Mouse (Mus musculus): ENCODE results near the gene Rabep2.
A peak's percentile ranks its signal among the peaks of the same experiment; 100 is the strongest.

Gene Rabep2

GRCm38 (mm10) chr7:126430167-126430566 is 1.6 kb downstream of the Rabep2 start:
- no peak for DNase-seq (ENCODE audit: low read depth, low spot score)

DNA sequence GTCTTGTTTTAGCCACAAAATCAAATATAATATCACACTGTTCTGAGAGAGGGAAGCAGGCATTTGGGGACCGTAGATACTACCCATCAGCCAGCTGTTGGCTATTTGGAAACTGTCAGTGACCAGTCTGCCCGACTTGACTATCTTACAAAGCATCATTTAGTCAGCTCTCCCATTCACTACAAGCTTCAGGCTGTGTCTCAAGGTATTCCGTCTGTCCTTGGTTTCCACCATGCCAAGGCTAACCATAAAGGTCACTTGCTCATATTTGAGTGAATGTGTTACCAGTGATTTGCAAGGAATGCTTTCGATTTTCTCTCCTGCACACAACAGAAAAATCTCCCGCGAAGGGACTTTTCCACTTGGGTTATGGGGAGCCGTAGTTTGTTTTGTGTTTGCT is 6.2 kb downstream of the Rabep2 start:
- DNase-seq (ENCODE audit: low read depth, low spot score): no peak

DNA sequence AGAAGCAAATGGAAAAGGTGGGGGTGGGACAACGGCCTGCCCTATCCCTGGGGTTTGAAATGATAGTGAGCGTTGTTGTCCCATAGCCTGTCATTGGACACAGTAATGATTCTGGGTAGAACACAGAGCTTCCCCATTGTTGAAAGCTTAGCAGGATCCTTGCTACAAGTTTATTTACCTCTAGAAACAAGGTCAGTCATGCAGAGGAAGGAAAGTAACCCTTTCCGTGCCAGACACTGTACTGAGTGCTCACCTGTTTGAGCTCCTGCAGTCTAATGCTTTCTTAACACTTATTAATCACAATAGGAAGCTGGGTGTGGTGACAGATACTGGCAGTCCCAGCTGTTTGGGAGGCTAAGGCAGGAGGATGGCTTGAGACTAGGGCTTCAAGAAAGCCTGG is 7.2 kb downstream of the Rabep2 start:
- no peak for DNase-seq (ENCODE audit: low read depth, low spot score)

DNA sequence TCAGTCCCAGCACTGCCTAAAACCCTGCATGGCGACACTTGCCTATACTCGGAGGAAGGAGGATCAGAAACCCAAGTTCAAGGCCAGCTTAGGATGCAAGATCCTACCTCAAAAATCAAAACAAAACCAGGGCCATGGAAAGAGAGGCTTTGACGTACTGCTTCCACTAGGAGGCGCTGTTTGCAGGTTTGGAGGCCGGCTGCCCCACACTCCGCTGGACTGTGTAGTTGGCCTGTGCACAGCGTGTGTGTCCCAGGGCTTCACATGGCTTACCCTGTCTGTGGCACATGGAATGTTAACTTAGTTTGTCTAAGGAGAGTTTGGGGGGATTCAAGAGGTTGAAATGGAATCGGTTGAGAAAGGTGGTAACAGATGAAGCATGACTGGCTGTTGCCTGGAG is 8.3 kb downstream of the Rabep2 start:
- DNase-seq (ENCODE audit: low read depth, low spot score): peak; percentile 64

DNA sequence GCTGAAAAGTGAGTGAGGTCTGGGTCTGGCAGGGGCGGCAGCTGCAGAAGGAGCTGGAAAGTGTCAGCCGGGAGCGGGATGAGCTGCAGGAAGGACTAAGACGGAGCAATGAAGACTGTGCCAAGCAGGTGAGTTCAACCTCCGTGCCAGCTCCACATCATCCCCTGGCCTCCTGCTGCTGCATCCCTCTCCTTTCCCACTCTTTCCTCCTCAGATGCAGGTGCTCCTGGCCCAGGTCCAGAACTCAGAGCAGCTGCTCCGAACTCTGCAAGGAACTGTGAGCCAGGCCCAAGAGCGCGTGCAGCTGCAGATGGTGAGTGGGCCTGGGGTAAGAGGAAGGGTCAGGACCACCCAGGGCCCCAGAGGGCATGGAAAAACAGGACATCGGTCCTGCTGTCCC is 11.6 kb downstream of the Rabep2 start:
- DNase-seq (ENCODE audit: low read depth, low spot score): no peak

DNA sequence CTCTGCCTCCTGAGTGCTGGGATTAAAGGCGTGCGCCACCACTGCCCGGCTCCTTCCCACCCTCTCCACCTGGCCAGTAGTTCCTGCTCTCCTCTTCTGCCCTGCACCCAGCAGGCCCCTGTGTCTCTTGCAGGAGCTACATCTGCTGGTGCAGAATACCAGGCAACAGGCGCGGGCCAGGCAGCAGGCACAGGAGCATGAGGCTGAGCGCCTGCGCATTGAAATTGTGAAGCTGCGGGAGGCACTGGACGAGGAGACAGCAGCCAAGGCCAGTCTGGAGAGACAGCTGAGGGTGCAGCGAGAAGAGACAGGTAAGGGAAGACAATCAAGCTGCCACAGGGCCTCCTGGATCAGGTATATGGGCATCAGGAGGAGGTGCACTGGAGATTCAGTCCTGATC is 15.4 kb downstream of the Rabep2 start:
- no peak for DNase-seq (ENCODE audit: low read depth, low spot score)

GRCm38 (mm10) chr7:126444536-126444935 is 16.0 kb downstream of the Rabep2 start:
- no peak for DNase-seq (ENCODE audit: low read depth, low spot score)

- no peak for DNase-seq (ENCODE audit: low read depth, low spot score)
These were observed 16.7 kb downstream of the Rabep2 start for GRCm38 (mm10) chr7:126445104-126445815.

DNA sequence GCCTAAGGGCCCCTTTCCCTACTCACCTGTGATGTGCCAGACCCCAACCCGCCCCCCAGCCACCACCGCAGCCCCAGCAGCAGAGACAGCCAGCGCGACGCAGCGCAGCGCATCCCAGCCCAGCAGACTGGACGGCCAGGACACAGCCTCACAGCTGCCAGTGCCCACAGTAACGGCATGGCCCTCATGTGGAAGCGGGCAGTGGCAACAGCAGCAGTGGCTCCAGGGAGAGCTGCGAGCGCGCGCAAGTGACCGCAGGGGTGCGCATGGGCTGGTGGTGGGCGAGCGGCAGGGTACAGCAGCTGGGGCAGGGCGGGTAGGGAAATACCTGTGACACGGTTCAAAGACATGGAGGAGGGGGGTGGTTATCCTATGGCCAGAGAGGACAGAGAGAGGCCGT is 17.7 kb downstream of the Rabep2 start:
- no peak for DNase-seq (ENCODE audit: low read depth, low spot score)

GRCm38 (mm10) chr7:126448481-126448880 is 19.9 kb downstream of the Rabep2 start:
- DNase-seq (ENCODE audit: low read depth, low spot score): no peak

DNA sequence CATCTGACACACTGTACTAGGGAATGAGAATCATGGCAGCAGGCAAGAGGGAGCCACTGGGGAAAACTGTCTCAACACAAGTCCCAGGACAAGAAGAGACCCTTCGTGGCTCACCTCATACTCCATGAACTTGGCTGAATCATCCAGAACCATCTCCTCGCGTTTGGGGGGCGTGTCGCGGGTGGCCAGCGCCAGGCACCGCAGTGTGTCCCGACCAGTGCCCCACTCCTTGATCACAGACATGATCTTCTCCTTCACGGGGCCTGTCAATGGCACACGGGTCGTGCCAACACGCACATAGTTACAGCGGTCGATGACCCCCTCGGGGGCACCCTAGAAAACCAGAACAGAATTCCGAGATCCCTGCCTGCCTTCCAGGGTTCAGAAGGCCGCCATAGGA is 21.4 kb downstream of the Rabep2 start:
- no peak for DNase-seq (ENCODE audit: low read depth, low spot score)

GRCm38 (mm10) chr7:126450641-126451040 is 22.1 kb downstream of the Rabep2 start:
- no peak for DNase-seq (ENCODE audit: low read depth, low spot score)

GRCm38 (mm10) chr7:126452244-126452643 is 23.7 kb downstream of the Rabep2 start:
- no peak for DNase-seq (ENCODE audit: low read depth, low spot score)

- DNase-seq (ENCODE audit: low read depth, low spot score): no peak
These were observed 25.3 kb downstream of the Rabep2 start for GRCm38 (mm10) chr7:126453861-126454260.

DNA sequence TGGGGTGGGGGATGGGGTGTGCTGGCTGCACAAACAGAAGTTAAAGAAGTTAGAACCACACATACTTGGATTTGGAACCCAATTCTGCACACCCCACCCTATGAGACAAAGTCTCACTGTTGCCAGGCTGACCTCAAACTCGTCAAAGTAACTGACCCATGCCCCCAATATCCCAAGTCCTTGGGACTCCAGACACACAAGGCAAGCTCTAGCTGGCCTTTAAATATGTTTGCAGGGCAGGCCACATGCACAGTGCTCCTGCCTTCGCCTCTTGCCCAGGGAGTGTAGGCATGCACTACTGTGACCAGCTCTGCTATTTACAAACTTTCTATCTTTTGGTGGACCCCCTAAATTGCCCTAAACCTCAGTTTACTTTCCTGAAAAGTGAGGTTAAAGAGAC is 26.7 kb downstream of the Rabep2 start:
- DNase-seq (ENCODE audit: low read depth, low spot score): no peak

DNA sequence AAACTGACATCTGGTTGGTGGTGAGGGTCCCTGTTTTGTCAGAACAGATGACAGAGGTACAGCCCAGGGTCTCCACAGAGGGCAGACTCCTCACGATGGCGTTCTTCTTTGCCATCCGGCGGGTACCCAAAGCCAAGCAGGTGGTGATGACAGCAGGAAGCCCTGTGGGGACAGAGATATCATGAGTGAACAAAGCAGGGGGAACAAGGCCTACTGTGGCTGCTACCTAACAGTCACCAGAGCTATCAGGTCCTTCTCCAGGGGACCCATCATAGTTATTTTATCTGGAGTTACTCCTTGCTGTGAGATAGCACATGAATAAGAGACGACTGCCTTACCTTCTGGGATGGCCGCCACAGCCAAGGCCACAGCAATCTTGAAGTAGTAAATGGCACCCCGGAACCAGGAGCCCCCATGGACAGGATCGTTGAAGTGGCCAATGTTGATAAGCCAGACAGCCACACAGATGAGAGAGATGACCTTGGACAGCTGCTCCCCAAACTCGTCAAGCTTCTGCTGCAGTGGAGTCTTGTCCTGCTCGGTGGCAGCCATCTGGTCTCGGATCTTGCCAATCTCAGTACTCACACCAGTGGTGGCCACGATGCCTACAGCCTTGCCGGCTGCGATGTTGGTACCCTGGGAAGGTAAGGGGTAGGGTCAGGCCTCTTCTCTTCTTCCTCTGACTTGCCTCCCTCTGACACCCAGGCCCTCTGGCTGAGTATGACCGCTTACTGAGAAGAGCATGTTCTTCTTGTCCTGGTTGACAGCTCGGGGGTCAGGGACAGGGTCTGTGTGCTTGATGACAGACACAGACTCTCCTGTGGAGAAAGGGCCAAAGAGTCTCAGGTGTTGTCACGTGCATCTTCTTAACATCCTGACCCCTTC is 28.1 kb downstream of the Rabep2 start:
- no peak for DNase-seq (ENCODE audit: low read depth, low spot score)

- DNase-seq (ENCODE audit: low read depth, low spot score): no peak
These were observed 29.7 kb downstream of the Rabep2 start for GRCm38 (mm10) chr7:126458225-126458624.

DNA sequence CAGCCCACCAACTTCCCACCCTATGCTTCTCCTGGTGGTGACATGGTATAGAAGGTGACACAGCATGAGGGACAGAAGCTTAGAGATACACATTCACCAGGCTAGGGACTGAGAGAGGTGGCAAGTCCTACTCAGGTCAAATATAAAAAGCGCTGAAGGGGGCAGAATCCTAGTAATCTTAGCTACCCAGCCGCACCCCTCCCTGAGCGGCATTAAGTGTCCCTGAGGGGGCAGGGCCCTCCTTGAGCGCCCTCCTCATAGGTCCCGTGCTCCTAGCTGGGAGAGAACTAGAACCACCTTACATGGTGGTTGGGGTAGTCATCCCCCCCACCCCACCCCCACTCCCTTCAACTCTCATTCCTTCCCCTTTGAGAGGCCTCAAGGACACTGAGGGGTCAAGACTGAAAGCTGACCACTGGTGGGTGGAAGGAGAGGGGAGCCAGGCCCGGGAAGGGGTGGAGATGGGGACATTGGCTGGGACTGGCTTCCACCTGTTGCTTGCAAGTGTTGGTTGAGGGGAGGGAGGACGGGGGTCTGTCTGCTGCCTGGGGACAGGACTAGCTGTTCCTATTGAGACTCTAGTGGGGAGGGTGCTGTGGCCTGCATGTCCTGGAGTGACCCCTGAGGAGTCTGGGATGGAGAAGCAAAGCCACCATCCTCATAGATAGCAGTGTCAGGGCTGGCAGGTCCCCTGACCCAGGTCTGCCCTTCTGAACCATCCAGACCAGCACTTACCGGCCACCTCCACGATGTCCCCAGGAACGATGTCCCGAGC is 30.5 kb downstream of the Rabep2 start:
- DNase-seq (ENCODE audit: low read depth, low spot score): no peak

DNA sequence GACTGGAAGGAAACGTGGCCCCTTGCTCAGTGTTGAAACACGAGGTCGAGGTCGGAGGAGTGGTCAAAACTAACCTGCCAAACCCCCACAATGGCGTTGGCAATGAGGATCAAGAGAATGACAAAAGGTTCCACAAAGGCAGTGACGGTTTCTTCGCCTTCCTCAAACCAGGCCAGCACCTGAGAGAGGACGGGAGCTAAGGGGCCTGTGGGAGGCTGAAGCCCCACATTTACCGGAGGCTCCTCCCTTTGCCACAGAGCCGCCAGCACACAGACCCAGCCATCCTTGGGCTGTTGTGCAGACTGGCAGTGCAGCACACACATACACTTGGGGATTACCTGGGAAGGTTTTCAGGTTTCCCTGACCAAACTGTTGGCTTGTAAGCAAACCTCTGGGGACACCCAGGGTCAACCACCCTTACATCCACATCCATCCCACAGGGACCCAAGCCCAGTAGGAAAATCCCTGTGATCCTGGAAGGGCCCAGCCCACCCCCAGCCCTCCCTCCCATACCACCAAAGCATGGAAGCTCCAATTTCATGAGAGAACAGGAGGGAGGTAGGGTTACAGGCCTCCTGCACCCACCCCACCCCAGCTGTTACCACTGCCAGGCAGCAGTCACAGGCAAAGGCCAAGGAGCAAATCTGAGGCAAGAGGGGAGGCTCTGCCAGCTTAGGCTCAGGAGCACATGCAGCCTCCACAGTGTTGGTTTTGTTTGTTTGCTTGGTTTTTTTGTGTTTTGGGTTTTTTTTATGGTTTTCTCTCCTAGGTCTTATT is 32.3 kb downstream of the Rabep2 start:
- no peak for DNase-seq (ENCODE audit: low read depth, low spot score)

DNA sequence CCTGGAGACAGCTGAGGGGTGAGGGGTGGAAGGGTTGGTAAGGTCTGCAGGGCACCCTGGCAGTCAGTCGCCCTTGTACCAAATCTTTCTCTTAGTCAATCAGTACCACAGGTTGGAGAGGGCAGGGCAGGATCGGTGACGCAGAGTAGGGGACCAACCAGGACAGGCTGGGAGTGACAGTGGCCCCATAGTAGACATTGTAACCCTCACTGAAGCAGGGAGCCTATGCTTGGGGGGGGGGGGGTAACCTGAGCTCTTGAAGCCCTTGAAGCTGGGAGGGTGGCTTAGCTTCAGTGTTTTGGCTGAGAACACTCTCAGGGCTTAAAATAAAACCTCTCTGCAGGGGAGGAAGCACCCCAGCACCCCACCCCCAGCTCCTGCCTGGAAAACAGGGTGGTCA is 33.1 kb downstream of the Rabep2 start:
- DNase-seq (ENCODE audit: low read depth, low spot score): no peak

DNA sequence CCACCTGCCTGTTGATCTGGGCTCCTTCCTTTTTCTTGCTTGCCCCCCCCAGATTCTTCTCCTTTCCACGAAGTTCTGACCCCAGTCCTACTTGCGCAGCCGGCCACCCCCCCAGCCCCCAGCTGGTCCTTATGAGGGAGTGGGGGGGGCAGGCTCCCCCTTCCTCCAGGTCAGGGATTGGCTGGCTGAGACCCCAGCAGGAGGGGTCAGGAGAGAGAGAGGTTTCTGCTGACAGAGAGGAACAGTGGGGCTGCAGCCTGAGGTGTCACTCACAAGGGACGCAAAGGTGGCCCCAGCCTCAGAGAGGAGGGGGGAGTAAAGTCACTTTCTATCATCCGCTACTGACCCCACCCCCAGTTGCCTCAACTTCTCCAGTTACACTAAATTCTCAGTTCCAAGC is 34.4 kb downstream of the Rabep2 start, which contains the start of gene Atp2a1:
TSS of gene Atp2a1 (minus strand) at position 105 of the 400 bp plus-strand sequence.
- DNase-seq (ENCODE audit: low read depth, low spot score): no peak

Data from embryo, embryonic 11.5 days (tissue).